Mouse (Mus musculus): Measurements from ENCODE around the gene Abcb9.

DNA sequence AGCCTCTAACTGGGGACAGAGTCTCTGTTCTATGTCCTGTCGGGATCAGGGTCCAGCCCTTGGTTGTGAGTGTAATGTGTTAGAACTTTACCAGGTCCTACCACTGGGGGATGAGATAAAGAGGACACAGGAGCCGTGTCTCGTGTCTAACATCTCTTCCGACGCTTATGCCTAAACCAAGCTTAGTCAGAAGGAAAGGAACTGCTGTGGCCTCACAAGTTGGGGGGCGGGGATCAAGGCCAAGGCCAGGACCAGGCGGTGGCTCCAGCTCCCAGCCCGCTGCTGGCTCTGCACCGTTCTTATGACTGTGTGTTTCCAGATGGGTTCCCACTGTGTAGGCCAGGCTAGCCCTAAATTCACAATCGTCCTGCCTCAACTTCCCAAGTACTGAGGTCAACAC lies 82.7 kb downstream of the Abcb9 start:
- TF ChIP-seq CTCF (IDR thresholded peaks at IDR 0.05; ENCODE audit: borderline replicate concordance, insufficient read depth, low read length) (no peak), POLR2A (IDR thresholded peaks at IDR 0.05; ENCODE audit: low read depth, low read length) (no peak)
